Mouse (Mus musculus): Measurements from ENCODE around the gene Gtf2f2.

The Gtf2f2 gene

DNA sequence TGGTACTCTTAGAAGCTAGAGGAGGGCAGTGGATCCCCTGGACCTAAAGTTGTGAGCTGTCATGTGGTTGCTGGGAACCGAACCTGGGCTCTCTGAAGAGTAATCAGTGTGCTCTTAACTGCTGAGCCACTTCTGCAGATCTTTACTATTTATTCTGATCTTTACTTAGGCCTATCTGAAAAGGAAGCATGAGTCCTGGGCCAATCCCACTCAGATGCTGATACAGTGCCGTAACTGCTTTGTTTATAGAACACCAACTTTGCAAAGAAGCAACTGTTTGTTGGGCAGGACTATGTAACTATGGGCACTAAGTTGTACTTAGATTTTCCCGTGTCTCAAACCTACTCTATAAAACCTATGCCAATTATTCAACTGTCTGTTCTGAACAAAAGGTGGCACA is 107.5 kb downstream of the Gtf2f2 start:
- TF ChIP-seq GATA4 (IDR thresholded peaks at IDR 0.05; ENCODE audit: insufficient replicate concordance, low read length), result no peak

DNA sequence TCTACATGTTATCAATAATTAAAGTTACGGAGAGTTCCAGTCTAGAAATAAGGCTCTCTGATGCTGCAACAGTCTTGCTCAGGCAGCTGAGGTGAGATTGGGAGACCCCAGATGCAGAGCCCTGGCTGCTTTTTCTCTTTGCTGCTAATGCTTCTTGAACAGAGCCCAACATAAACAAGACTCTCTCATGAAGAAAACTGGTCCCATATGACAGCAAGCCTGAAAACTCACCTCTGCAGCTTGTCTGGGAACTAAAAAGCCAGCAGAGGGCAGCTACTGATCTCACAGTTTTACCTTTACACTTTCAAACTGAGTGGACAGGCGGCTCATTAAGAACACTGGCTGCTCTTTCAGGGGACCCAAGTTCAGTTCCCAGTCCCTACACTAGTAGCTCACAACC is 108.7 kb downstream of the Gtf2f2 start:
- no peak for TF ChIP-seq GATA4 (IDR thresholded peaks at IDR 0.05; ENCODE audit: insufficient replicate concordance, low read length)

DNA sequence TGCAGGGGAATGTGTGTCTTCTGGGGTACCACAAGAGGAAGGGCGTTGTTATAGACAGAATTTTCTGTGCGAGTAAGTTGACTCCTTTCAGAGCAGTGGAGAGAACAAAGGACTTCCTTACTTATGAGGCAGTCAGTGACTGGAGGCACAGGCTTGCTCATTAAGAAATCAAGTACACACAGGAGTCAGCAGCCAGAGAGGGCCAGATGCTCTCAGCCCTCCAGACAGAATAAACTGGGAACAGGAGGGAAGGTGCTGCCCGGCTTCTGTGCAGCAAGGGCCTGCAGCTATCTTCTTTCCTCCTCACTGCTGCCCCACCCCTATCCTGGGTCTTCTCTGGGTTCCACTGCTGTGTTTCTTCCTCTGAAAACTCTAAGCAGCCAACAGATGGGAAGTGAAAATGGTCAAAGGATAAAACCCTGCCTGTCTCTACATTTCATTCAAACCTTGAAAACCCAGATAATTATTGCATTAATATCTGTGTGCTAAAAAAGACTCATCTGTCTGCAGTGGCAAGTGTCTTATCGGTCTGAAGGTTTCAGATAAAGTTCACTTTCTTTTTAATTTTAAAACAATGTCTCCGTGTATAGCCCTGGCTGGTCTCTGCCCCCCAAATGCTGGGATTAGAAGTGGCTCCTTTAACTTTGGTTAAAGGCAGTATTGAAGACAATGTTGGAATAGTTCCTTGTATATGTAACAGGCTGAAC is 109.7 kb downstream of the Gtf2f2 start:
- TF ChIP-seq GATA4 (IDR thresholded peaks at IDR 0.05; ENCODE audit: insufficient replicate concordance, low read length), result no peak

DNA sequence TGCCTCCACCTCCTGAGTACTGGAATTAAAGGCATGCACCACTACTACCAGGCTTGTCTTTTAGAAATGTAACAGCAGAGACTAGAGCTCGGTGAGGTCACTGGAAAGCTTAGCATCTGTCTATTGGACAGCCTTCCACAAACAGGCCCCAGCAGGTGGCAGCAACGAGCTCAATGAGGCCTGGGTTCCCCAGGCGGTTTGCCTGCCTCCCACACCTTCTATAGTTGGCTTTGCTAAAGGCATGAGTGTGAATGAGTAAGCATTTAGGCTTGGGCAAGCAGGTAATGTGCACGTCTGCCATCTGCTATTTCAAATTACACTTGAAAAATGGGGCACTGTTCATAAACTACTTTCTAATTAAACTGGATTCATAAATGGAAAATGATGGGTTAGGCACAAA is 111.1 kb downstream of the Gtf2f2 start:
- TF ChIP-seq GATA4 (IDR thresholded peaks at IDR 0.05; ENCODE audit: insufficient replicate concordance, low read length), result no peak

DNA sequence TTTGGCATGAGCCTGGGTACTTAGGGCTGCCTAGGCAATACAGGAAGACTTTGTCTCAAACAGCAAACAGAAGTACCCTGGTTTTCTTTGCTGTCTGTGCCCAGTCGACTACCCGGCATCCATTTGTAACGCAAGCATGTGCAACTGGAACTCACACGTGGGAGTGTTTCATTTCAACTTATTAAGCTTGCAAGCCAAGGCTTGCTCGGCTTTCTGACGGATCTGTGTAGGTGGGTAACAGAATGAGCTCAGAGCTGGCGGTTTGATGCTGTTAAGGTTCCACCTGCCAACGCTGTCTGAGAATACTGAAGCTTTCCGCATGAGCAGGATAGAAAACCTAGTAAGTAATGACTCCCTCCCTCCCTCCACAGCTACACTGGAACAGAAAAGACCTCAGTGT is 118.5 kb downstream of the Gtf2f2 start:
- TF ChIP-seq GATA4 (IDR thresholded peaks at IDR 0.05; ENCODE audit: insufficient replicate concordance, low read length), result no peak

DNA sequence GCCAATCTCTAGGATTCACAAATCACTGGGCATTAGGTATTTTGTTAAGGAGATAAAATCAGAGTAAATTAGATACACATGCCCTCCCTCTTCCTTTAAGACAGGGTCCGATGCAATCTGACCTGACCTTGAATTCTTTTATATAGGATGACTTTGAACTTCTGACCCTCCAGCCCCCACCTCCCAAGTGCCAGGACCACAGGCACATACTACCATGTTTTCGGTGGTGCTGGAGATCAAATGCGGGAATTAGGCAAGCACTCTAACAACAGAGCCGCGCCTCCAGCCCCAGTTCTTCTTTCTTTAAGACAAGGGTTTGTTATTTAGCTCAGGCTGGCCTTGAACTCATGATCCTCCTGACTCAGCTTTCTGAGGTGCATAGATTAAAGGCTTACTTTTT is 126.8 kb downstream of the Gtf2f2 start:
- TF ChIP-seq GATA4 (IDR thresholded peaks at IDR 0.05; ENCODE audit: insufficient replicate concordance, low read length), result no peak

DNA sequence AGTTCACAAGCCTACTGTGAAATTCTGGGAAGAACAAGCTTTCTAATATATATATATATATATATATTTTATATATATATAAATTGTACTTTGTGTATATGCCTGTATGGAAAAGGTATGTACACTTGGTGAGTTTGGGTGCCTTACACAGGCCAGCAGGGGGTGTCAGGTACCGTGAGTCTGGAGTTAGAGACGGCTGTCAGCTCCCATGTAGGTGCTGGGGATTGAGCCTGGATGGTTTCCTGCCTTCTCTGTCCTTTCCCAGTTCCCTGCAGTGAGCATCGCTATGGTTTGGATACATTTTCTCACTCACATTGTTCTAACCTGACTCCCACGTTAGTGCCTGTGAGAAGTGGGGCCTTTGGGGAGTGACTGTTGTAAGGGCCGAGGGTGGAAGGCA is 127.3 kb downstream of the Gtf2f2 start:
- no peak for TF ChIP-seq GATA4 (IDR thresholded peaks at IDR 0.05; ENCODE audit: insufficient replicate concordance, low read length)

DNA sequence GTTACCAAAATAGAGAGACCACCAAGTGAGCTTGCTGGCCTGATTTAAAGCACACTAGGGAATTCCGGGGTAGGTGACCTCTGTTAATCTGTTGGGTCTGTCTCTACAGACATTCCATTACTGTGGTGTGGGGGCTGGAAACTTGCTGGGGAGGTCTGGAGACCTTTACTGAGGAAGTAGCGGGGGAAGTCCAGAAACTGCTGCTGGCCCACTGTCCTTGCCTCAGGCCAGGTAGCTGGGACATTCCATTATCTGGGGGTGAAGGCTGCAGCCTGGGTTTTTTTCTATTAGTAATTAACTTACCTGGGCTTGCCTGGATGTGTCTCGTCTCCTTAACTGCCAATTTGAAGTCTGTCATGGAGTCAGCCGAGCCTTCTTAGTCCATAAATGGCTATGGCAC is 128.8 kb downstream of the Gtf2f2 start:
- TF ChIP-seq GATA4 (IDR thresholded peaks at IDR 0.05; ENCODE audit: insufficient replicate concordance, low read length), result no peak

DNA sequence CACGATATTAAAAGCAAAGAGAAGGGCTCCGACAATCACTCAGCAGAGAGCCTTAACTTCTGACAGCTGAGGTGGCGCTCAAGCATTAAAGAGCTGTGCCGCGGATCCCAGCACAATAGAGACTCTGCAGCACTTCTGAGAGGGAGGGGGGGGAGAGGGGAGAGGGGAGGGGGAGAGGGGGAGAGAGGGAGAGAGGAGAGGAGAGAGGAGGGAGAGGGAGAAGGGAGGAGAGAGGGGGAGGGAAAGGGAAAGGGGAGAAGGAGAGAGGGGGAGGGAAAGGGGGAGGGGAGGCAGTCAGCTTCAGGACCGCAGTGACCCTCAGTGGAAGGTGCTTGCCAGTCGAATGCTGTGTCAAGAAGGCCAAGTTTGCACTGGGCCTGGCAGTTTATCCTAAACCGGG is 131.7 kb downstream of the Gtf2f2 start:
- no peak for TF ChIP-seq GATA4 (IDR thresholded peaks at IDR 0.05; ENCODE audit: insufficient replicate concordance, low read length)

DNA sequence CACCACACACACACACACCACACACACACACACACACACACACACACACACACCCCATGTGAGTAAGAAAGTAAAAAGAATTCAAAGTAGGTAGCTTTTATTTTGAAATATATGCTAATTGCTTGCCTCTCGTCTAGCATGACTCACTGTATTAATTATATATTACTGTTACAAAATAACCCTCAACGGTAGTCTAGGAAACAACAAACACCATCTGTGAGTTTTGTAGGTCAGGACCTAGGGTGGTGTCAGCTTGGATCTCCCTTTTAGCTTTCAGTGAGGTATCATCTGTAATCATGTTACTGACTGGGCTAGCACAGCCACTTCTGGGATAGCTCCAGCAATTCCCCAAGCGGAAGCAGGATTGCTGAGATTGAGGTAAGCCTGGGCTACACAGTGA is 133.4 kb downstream of the Gtf2f2 start:
- TF ChIP-seq GATA4 (IDR thresholded peaks at IDR 0.05; ENCODE audit: insufficient replicate concordance, low read length), result no peak

DNA sequence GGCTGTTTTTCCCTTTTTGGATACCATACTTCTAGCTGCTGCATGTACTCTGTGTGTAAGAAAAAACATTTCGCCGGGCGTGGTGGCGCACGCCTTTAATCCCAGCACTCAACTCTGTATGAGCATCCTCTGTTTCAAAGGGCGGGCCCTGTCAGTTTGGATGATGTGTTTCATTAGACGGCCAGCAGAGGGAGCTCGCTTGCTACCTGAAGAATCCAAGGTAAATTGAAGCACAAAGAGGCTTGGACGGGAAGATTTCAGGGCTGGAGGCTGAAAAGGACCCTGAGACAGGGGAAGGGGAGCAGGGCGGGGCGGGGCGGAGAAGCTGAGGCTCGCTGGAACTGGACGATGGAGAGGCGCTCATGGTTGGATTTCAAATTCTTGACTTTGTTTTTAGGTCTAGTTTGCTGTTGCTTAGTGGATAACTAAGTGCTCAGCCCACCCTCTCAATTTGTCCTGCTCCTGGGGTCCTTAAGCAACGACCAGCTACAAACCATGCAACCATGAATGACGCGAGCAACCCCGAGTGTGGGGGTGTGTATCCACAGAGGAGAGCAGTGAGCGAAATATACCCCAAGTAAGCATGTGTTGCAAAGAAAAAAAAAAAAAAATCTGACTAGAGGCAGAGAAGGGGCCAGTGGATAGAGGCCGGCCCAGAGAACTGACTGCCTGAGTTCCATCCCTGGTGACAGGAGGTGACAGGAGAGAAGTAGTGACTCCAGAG is 134.2 kb downstream of the Gtf2f2 start:
- TF ChIP-seq GATA4 (IDR thresholded peaks at IDR 0.05; ENCODE audit: insufficient replicate concordance, low read length), result no peak

DNA sequence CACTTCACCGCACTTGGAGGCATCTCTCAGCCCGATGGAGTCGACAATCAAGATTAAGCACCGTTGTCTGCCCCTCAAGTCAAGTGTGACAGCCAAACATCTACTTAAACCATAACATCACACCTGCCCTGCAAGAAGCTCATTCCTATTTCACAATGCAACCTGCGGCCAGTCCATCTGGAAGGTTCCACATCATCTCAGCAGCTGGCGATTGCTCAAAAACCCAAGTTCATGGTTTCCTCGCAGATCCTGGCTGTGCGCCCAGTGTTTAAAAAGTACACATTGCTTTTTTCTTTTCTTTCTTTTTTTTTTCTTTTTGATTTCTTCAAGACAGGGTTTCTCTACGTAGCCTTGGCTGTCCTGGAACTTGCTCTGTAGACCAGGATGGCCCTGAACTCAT is 137.1 kb downstream of the Gtf2f2 start:
- no peak for TF ChIP-seq GATA4 (IDR thresholded peaks at IDR 0.05; ENCODE audit: insufficient replicate concordance, low read length)

DNA sequence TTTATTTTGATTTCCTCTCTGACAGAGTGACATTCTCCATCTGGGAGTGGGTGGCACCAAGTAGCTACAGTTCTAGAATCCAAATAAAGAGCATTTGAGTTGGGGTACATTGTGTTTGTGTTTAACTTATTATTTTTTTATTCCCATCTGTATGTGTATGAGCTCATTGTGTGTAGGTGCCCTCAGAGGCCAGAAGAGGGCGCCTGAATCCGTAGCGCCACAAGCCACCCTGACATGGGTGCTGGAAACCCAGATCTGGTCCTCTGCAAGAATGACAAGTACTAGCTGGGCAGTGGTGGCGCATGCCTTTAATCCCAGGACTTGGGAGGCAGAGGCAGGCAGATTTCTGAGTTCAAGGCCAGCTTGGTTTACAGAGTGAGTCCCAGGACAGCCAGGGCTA is 138.9 kb downstream of the Gtf2f2 start:
- TF ChIP-seq GATA4 (IDR thresholded peaks at IDR 0.05; ENCODE audit: insufficient replicate concordance, low read length), result no peak

DNA sequence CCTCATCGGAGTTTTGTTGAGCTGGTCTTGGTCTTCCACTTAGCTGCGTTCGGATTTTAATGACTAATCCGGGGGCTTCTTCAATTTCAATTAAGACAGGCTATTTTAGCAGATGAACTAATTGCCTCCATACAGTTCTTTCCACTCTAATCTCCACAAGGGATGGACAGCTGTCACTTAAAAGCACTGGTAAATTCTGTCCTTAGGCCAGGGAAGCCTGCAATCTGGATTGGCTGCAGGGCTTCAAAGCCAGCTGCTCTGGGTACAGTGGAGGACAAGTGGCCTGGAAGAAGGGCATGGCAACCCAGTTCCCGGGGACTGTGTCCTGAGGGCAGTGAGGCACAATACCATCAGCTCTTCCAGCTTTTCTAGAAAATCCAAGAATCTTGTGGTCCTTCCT is 139.6 kb downstream of the Gtf2f2 start:
- no peak for TF ChIP-seq GATA4 (IDR thresholded peaks at IDR 0.05; ENCODE audit: insufficient replicate concordance, low read length)

DNA sequence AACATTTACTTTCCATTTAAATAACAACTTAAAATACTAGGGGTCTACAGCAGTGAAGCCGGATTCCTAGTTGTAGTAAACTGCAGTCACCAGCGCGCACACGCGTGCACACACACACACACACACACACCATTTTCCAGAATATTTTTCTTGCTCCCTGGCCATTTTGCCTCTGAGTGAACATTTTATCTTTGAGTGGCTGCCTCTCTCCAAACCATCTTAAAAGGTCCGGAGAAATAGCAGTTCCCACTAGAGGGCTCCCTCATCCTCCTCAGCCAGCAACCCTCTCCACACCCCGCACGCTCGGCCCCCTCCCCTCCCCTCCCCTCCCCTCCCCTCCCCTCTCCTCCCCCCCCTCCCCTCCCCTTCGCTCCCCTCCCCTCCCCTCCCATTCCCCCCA is 140.0 kb downstream of the Gtf2f2 start:
- no peak for TF ChIP-seq GATA4 (IDR thresholded peaks at IDR 0.05; ENCODE audit: insufficient replicate concordance, low read length)

DNA sequence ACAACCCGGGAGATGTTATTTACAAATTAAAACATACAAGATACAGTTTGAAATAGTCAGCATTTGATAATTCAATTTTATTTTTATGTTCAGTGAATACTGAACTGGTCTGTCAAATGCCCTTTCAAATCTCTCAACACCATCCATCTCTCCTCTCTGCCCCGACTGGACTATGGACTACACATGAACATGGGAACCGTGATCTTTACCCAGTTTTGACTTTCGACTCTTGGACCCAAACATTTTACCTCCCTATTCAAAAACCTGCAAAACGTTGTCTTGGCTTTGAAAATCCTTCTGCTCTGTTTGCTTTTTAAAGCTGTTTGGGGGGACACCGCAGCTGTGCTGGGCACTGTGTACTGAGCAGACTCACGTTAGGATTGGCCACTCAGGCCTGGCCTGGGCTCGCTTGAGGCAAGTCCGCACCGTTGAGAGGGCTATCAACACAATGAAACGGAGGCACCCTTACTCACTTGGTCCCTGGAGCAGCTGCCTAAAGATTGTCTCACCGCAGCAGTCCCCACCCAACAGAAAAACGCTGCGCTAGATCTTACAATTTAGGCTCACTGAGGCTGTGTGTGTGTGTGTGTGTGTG is 140.8 kb downstream of the Gtf2f2 start:
- TF ChIP-seq GATA4 (IDR thresholded peaks at IDR 0.05; ENCODE audit: insufficient replicate concordance, low read length), result no peak
